Mouse (Mus musculus): ENCODE results near the gene Gm13757. TPM values are rescaled to one million over a fixed set of nuclear protein-coding genes. Genes with fewer than 3 reads are reported as not detected.
"Not testable (repeated sequence)": the region's sequence is repeated elsewhere in the genome, so short reads cannot be mapped to it uniquely, and the experiment has no call there.

The Gm13757 gene
- not detected for total RNA-seq (2022)

GRCm38 (mm10) chr2:88449031-88449430, at the start of gene Gm13757:
Gm13757 (minus strand) TSS chr2:88449131.
- no peak for DNase-seq (ENCODE audit: low spot score in 2 of 2)

GRCm38 (mm10) chr2:88493020-88493419, 44.1 kb upstream of the Gm13757 start, which contains the start of gene Olfr1185-ps1:
Olfr1185-ps1 (plus strand) TSS chr2:88493320.
- no peak for DNase-seq (ENCODE audit: low spot score in 2 of 2)

GRCm38 (mm10) chr2:88483298-88483697, 34.4 kb upstream of the Gm13757 start, which contains the start of gene Olfr1184:
Olfr1184 (plus strand) TSS chr2:88483598.
- no peak for DNase-seq (ENCODE audit: low spot score in 2 of 2)

GRCm38 (mm10) chr2:88454567-88454966, 5.6 kb upstream of the Gm13757 start, which contains the start of gene Olfr1183:
Olfr1183 (plus strand) TSS chr2:88454867.
- not testable (repeated sequence) for DNase-seq (ENCODE audit: low spot score in 2 of 2)

GRCm38 (mm10) chr2:88426071-88426470, 22.9 kb downstream of the Gm13757 start, which contains the start of gene Olfr1181:
Olfr1181 (minus strand) TSS chr2:88426171.
- no peak for DNase-seq (ENCODE audit: low spot score in 2 of 2)

- no peak for DNase-seq (ENCODE audit: low spot score in 2 of 2)
Measured at GRCm38 (mm10) chr2:88419051-88419450, 29.9 kb downstream of the Gm13757 start, which contains the start of gene Olfr1180. Olfr1180 (minus strand) TSS chr2:88419151.

- DNase-seq (ENCODE audit: low spot score in 2 of 2): no peak
Measured at GRCm38 (mm10) chr2:88406353-88406752, 42.6 kb downstream of the Gm13757 start, which contains the start of gene Olfr1179. Olfr1179 (minus strand) TSS chr2:88406453.

Other genes starting within 250 kb of the Gm13757 start
- gene Olfr1170, start 220.8 kb downstream of the Gm13757 start, total RNA-seq (2022): not detected
- gene Olfr1173, start 169.3 kb downstream of the Gm13757 start, total RNA-seq (2022): not detected
- not detected for gene Olfr1174-ps, start 134.0 kb downstream of the Gm13757 start, total RNA-seq (2022)
- not detected for gene Olfr1175-ps, start 121.9 kb downstream of the Gm13757 start, total RNA-seq (2022)
- not detected for gene Olfr1176, start 112.4 kb downstream of the Gm13757 start, total RNA-seq (2022)
- not detected for gene Olfr1177-ps, start 102.6 kb downstream of the Gm13757 start, total RNA-seq (2022)
- gene Olfr1178, start 62.1 kb downstream of the Gm13757 start, total RNA-seq (2022): not detected
- not detected for gene Olfr1179, start 42.7 kb downstream of the Gm13757 start, total RNA-seq (2022)
- not detected for gene Olfr1180, start 30.0 kb downstream of the Gm13757 start, total RNA-seq (2022)
- gene Olfr1181, start 23.0 kb downstream of the Gm13757 start, total RNA-seq (2022): not detected
- gene Olfr1183, start 5.7 kb upstream of the Gm13757 start, total RNA-seq (2022): not detected
- not detected for gene Olfr1184, start 34.5 kb upstream of the Gm13757 start, total RNA-seq (2022)
- gene Olfr1185-ps1, start 44.2 kb upstream of the Gm13757 start, total RNA-seq (2022): not detected
- gene Olfr1186, start 69.4 kb upstream of the Gm13757 start, total RNA-seq (2022): not detected
- not detected for gene Olfr1188, start 107.8 kb upstream of the Gm13757 start, total RNA-seq (2022)
- gene Olfr1189, start 137.3 kb upstream of the Gm13757 start, total RNA-seq (2022): not detected
- gene Olfr1191-ps1, start 191.4 kb upstream of the Gm13757 start, total RNA-seq (2022): not detected
- not detected for gene Olfr1192-ps1, start 199.4 kb upstream of the Gm13757 start, total RNA-seq (2022)
- not detected for gene Olfr1193, start 226.5 kb upstream of the Gm13757 start, total RNA-seq (2022)
- gene Olfr1195, start 240.1 kb upstream of the Gm13757 start, total RNA-seq (2022): not detected

Data from gastrocnemius, adult 8-10 months (tissue).